Mouse (Mus musculus): Measurements from ENCODE around the gene Mmd. TPM values are rescaled to one million over a fixed set of nuclear protein-coding genes. Genes with fewer than 3 reads are reported as not detected.
"Not testable (repeated sequence)": the region's sequence is repeated elsewhere in the genome, so short reads cannot be mapped to it uniquely, and the experiment has no call there.

The Mmd gene
- polyA plus RNA-seq, 1 experiment = 29.4 TPM

- TF ChIP-seq CTCF (IDR thresholded peaks at IDR 0.05; ENCODE audit: insufficient read depth, low read length) (no peak), POLR2A (IDR thresholded peaks at IDR 0.05; ENCODE audit: borderline replicate concordance, extremely low read depth, low read depth, low read length) (no peak)
- Histone ChIP-seq H3K4me3 (replicated peaks; ENCODE audit: extremely low read depth, low read depth, low read length) (no peak overlapping the region), H3K4me1 (ENCODE audit: control insufficient read depth, insufficient read depth, low read length) (no peaks in the 10 kb centered on the region)
- no peak for DNase-seq
- 75% methylated on average over 7 of the region's 7 CpGs for WGBS
These were observed 26.4 kb downstream of the Mmd start for GRCm38 (mm10) chr11:90275663-90276062.

GRCm38 (mm10) chr11:90276150-90276549 lies 26.9 kb downstream of the Mmd start:
- 86% methylated on average over 8 of the region's 8 CpGs for WGBS
- TF ChIP-seq CTCF (IDR thresholded peaks at IDR 0.05; ENCODE audit: insufficient read depth, low read length) (no peak), POLR2A (IDR thresholded peaks at IDR 0.05; ENCODE audit: borderline replicate concordance, extremely low read depth, low read depth, low read length) (no peak)
- no peak overlapping the region for H3K4me3 ChIP-seq (replicated peaks; ENCODE audit: extremely low read depth, low read depth, low read length)
- no peaks in the 10 kb centered on the region for H3K4me1 ChIP-seq (ENCODE audit: control insufficient read depth, insufficient read depth, low read length)
- DNase-seq = no peak

DNA sequence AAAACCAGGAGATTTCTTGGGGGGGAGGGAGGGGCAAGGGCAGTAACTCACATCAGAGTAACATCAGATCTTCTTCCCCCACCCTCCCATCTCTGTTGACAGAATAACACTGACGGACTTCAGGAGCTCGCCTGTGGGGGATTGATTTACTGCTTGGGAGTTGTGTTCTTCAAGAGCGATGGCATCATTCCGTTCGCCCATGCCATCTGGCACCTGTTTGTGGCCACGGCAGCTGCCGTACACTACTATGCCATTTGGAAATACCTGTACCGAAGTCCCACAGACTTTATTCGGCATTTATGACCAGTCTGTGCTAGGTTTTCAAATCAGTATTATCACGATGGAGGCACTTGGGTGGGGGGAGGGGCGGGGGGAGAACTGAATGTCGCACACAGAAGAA lies 27.3 kb downstream of the Mmd start:
- WGBS = 88% methylated on average over 12 of the region's 12 CpGs
- TF ChIP-seq CTCF (IDR thresholded peaks at IDR 0.05; ENCODE audit: insufficient read depth, low read length) (no peak), POLR2A (IDR thresholded peaks at IDR 0.05; ENCODE audit: borderline replicate concordance, extremely low read depth, low read depth, low read length) (no peak)
- Histone ChIP-seq H3K4me3 (replicated peaks; ENCODE audit: extremely low read depth, low read depth, low read length) (no peak overlapping the region), H3K4me1 (ENCODE audit: control insufficient read depth, insufficient read depth, low read length) (no peaks in the 10 kb centered on the region)
- DNase-seq = no peak

DNA sequence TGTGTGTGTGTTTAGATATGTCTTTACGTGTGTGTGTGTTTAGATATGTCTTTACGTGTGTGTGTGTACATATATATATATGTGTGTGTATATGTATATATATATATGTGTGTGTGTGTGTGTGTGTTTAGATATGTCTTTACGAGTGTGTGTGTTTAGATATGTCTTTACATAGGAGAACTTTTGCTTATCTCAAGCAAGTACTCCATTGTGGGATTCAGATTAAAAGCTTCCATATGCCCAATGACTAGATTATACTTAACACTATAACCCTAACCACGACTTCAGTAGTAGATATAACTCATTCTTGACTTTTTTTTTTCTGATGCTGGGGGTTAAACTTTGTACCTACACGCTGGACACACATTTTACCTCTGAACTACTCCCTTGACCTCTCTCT lies 30.8 kb downstream of the Mmd start:
- DNase-seq = no peak
- H3K4me3 ChIP-seq (replicated peaks; ENCODE audit: extremely low read depth, low read depth, low read length) = no peak overlapping the region
- 89% methylated on average over 5 of the region's 5 CpGs for WGBS
- TF ChIP-seq CTCF (IDR thresholded peaks at IDR 0.05; ENCODE audit: insufficient read depth, low read length) = no peak
- no peak for TF ChIP-seq POLR2A (IDR thresholded peaks at IDR 0.05; ENCODE audit: borderline replicate concordance, extremely low read depth, low read depth, low read length)
- H3K4me1 ChIP-seq (ENCODE audit: control insufficient read depth, insufficient read depth, low read length) = no peaks in the 10 kb centered on the region

DNA sequence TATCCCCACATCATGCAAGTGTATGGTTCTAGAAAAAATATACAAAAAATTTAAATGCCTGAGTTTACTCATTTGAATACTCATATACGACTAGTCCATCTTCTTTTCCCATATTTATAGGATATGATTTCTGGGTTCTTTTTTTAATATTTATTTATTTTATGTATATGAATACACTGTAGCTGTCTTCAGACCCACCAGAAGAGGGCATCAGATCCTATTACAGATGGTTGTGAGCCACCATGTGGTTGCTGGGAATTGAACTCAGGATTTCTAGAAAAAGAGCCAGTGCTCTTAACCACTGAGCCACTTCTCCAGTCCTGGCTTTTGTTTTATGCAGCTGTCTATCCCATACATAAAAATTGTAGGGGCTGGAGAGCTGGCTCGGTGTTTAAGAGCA lies 32.7 kb downstream of the Mmd start:
- 91% methylated on average over 2 of the region's 2 CpGs for WGBS
- H3K4me3 ChIP-seq (replicated peaks; ENCODE audit: extremely low read depth, low read depth, low read length); DNase-seq; H3K4me1 ChIP-seq (ENCODE audit: control insufficient read depth, insufficient read depth, low read length): not testable (repeated sequence)

DNA sequence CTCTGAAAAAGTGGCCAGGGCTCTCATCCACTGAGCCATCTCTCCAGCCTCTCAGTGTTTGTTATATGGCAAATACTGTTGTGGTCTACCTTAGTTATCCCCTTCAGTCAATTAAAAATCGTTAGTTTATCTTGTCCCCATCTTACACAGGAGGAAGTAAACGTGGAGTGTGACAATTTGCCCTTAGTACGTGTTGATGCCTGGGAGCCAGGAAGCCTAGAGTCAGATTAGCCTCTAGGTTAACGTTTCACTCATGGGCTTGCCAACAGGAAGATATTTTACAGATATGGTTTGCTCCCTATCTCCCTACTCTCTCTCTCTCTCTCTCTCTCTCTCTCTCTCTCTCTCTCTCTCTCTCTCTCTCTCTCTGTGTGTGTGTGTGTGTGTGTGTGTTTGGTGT lies 33.9 kb downstream of the Mmd start:
- Histone ChIP-seq H3K4me3 (replicated peaks; ENCODE audit: extremely low read depth, low read depth, low read length) (no peak overlapping the region), H3K4me1 (ENCODE audit: control insufficient read depth, insufficient read depth, low read length) (no peaks in the 10 kb centered on the region)
- TF ChIP-seq POLR2A (IDR thresholded peaks at IDR 0.05; ENCODE audit: borderline replicate concordance, extremely low read depth, low read depth, low read length) = no peak
- TF ChIP-seq CTCF (IDR thresholded peaks at IDR 0.05; ENCODE audit: insufficient read depth, low read length) = no peak
- no peak for DNase-seq
- 20% methylated on average over 4 of the region's 4 CpGs for WGBS

DNA sequence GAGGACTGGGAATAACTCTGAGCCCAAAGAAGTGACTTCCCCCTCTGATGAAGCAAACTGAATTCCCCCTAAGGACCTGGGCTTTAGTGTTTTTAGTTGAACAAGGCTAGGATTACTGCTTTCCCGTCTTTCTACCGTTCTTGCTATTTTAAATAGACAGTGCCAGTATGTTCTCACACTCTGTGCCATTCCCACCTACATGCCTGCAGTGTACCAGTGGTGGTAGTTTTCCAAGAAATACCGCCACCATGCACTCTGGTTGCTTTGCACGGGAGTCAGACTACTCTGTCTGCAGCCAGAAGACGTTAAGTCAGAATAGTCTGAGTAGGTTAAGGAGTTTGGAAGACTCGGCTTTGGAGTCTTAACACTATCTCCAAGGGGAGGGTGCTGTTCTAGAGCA lies 34.3 kb downstream of the Mmd start:
- Histone ChIP-seq H3K4me3 (replicated peaks; ENCODE audit: extremely low read depth, low read depth, low read length) (no peak overlapping the region), H3K4me1 (ENCODE audit: control insufficient read depth, insufficient read depth, low read length) (no peaks in the 10 kb centered on the region)
- DNase-seq = no peak
- TF ChIP-seq CTCF (IDR thresholded peaks at IDR 0.05; ENCODE audit: insufficient read depth, low read length) (no peak), POLR2A (IDR thresholded peaks at IDR 0.05; ENCODE audit: borderline replicate concordance, extremely low read depth, low read depth, low read length) (no peak)
- WGBS = 72% methylated on average over 6 of the region's 6 CpGs

DNA sequence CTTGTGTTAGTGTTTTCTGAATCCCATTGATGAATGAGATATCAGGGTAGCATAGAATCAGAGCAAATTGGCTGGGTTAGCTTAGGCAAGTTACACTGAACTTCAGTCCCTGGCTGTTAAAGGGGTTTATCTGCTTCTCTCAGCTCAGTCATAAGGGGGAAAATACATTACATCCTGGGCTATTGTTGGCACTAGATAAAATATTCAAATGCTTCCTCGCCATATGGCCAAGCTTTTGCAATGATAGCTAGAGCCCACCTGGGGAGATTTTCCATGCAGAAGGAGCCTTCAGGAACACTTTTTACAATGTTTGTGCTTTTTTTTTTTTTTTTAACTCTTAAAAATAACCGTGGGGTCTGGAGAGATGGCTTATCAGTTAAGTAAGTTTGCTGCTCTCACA lies 34.8 kb downstream of the Mmd start:
- no peak overlapping the region for H3K4me3 ChIP-seq (replicated peaks; ENCODE audit: extremely low read depth, low read depth, low read length)
- TF ChIP-seq POLR2A (IDR thresholded peaks at IDR 0.05; ENCODE audit: borderline replicate concordance, extremely low read depth, low read depth, low read length) (no peak), CTCF (IDR thresholded peaks at IDR 0.05; ENCODE audit: insufficient read depth, low read length) (no peak)
- 57% methylated on average over 2 of the region's 2 CpGs for WGBS
- no peaks in the 10 kb centered on the region for H3K4me1 ChIP-seq (ENCODE audit: control insufficient read depth, insufficient read depth, low read length)
- DNase-seq = no peak

GRCm38 (mm10) chr11:90284623-90285022 lies 35.4 kb downstream of the Mmd start:
- TF ChIP-seq POLR2A (IDR thresholded peaks at IDR 0.05; ENCODE audit: borderline replicate concordance, extremely low read depth, low read depth, low read length) (no peak), CTCF (IDR thresholded peaks at IDR 0.05; ENCODE audit: insufficient read depth, low read length) (no peak)
- Histone ChIP-seq H3K4me1 (ENCODE audit: control insufficient read depth, insufficient read depth, low read length) (no peaks in the 10 kb centered on the region), H3K4me3 (replicated peaks; ENCODE audit: extremely low read depth, low read depth, low read length) (no peak overlapping the region)
- WGBS = 49% methylated on average over 4 of the region's 4 CpGs
- DNase-seq = no peak

GRCm38 (mm10) chr11:90286550-90287154 lies 37.4 kb downstream of the Mmd start:
- H3K4me1 ChIP-seq (ENCODE audit: control insufficient read depth, insufficient read depth, low read length) = no peaks in the 10 kb centered on the region
- DNase-seq = no peak
- TF ChIP-seq POLR2A (IDR thresholded peaks at IDR 0.05; ENCODE audit: borderline replicate concordance, extremely low read depth, low read depth, low read length) (no peak), CTCF (IDR thresholded peaks at IDR 0.05; ENCODE audit: insufficient read depth, low read length) (no peak)
- no peak overlapping the region for H3K4me3 ChIP-seq (replicated peaks; ENCODE audit: extremely low read depth, low read depth, low read length)
- WGBS = 83% methylated on average over 6 of the region's 6 CpGs

All from lung, adult 2 months (tissue).